Mouse (Mus musculus): Measurements from ENCODE around the gene Pdrg1. TPM values are rescaled to one million over a fixed set of nuclear protein-coding genes. Genes with fewer than 3 reads are reported as not detected.
A peak's percentile ranks its signal among the peaks of the same experiment; 100 is the strongest.

Gene Pdrg1
- 192 and 206 TPM in 2 replicates for polyA plus RNA-seq (2015; fragmentation: Nextera tagmentation; extraction: Ambion mirVana)

DNA sequence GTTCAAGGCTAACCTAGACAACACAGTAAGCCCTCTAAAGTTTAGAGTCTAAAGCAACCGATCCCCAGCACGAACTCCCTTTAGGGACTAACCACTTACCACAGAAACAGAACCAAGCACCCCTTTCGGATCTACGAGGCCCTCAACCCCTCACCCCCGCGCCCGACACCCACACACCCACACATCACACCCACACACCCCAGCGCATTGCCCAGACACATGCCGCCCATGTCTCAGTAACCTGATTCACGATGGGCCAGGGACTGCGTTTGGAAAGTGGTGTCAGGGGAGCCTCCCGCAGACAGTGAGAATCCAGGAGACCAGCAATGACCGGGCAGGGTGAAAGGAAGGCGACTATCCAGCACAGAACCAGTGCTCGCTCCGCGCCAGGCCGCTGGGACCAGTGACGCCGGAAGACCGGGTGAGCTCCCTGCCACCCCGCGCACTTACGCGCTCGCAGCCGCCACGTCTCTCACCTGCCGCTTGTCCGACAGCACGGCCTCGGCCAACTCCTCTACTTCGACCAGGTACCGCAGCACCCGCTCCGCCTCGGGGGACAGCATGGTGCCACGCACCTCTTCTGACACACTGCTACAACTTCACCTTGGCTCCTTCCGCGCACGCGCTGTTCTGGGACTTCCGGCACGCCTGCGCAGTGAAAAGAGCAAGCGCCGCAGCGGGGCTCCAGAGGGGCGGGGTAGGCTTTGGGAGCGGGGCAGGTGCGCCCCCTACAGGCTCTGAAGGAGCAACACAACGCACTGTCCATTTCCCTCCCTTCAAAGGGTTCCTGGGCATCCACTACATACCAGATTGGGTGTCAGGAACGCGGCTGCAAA, at the start of gene Pdrg1:
TSS of gene Pdrg1 (minus strand) at position 670 of the 836 bp plus-strand sequence.
- 1% methylated on average over 50 of the region's 54 CpGs for WGBS
- Histone ChIP-seq H3K36me3 (peaks cover 36% of the 10 kb centered on the region), H3K27ac (replicated peaks) (peak within 1 kb of the TSS; percentile 69), H3K4me3 (peak within 1 kb of the TSS; percentile 90), H3K27me3 (peaks cover 10% of the 10 kb centered on the region; the same call in 1 of the 2 replicates), H3K4me2 (peak within 1 kb of the TSS; percentile 89), H3K9me3 (no peaks in the 10 kb centered on the region), H3K9ac (peak within 1 kb of the TSS; percentile 94), H3K4me1 (replicated peaks) (peaks cover 23% of the 10 kb centered on the region)
- peak; percentile 95 for ATAC-seq (ENCODE audit: low read depth)

DNA sequence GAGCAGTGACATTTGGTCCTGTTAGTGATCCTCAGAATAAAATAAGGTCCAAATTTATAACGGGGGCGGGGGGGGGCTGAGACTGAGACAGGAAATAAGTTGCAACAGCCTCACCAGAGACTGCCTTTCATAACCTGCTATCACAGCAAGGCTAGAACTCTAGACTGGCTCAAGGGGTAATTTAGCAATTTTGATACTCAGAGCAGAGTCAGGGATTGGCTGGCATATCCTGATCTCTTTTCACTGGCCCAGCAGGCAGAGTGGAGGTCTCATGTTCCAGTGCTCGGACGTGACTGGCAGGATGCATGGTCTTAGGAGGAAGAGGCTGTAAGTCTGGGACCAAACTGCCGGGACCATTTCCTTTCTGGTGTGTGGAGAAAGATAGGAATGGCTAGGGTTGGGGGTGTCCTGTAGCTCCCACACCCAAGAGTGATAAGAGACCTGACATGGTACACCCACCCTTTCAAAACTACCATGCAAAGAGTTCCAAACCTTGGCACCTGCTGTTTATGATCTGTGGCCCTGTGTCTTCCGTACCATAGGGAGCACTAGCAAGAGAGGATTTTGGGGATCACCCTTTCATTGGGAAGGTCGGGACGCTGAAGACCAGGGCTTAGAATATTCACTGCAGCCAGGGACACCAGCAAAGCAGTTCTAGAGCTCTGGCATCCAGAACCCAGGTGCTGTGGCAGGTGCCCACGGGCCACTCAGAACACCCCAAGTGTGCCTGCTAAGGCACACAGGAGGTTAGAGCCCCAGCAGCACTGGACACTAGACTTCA, 49.2 kb upstream of the Pdrg1 start:
- H3K27ac ChIP-seq (replicated peaks): no peak overlapping the region
- 0 out of 2 replicates have a peak, but pooled peaks have one; percentile 36 for ATAC-seq (ENCODE audit: low read depth)
- H3K36me3 ChIP-seq: no peaks in the 10 kb centered on the region
- H3K4me3 ChIP-seq: no peak overlapping the region
- WGBS: 74% methylated on average over 9 of the region's 9 CpGs
- no peaks in the 10 kb centered on the region for H3K9me3 ChIP-seq
- peaks cover 26% of the 10 kb centered on the region for H3K27me3 ChIP-seq
- no peak overlapping the region for H3K9ac ChIP-seq
- no peaks in the 10 kb centered on the region for H3K4me1 ChIP-seq (replicated peaks)
- no peak overlapping the region for H3K4me2 ChIP-seq

DNA sequence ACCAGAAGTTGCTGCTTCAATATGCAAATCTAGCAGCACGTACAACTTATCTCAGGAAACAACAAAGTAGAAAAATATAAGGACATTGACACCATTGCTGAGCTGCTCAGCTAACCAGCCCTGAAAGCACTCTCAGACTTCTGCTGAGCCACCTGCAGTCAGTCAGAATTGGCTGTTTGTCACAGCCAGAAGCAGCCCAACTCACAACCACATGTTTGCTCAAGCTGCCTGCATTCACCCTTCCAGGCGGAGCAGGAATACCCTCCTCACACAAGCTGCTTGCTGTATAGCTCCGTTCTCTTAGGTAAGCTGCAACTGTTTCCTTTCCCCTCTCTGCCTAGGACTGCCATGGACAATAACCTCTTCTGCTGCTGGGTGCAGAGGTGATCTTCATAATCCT, 48.2 kb upstream of the Pdrg1 start:
- Histone ChIP-seq H3K27me3 (peaks cover 19% of the 10 kb centered on the region), H3K9ac (no peak overlapping the region), H3K9me3 (no peaks in the 10 kb centered on the region), H3K27ac (replicated peaks) (peak overlapping the region; percentile 46; the same call in 1 of the 2 replicates), H3K4me2 (no peak overlapping the region), H3K4me1 (replicated peaks) (no peaks in the 10 kb centered on the region), H3K4me3 (no peak overlapping the region), H3K36me3 (no peaks in the 10 kb centered on the region)
- ATAC-seq (ENCODE audit: low read depth): no peak
- 51% methylated on average over 3 of the region's 3 CpGs for WGBS

DNA sequence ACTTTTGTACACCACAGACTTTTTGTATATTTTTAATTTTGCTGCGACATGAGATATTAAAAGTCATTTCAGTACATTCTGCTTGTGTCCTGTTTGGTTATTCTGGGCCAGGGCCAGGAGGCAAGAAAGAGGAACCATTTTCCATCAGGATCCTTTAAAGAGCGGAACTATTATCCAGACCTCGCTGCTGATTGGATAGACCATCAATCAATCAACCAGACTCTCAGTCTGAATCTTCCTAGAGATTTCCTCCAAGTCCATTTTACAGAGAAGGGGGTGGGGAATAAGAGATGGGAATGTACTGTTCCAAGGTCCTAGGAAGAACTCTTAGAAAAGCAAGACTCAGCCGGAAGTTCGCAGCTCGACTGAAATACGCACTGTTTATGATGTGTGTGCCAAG, 45.0 kb upstream of the Pdrg1 start:
- Histone ChIP-seq H3K36me3 (peaks cover 2% of the 10 kb centered on the region; the same call in 1 of the 2 replicates), H3K4me3 (no peak overlapping the region), H3K4me1 (replicated peaks) (no peaks in the 10 kb centered on the region), H3K9ac (no peak overlapping the region), H3K4me2 (no peak overlapping the region), H3K27me3 (no peaks in the 10 kb centered on the region; the same call in 1 of the 2 replicates), H3K9me3 (no peaks in the 10 kb centered on the region), H3K27ac (replicated peaks) (no peak overlapping the region)
- no peak for ATAC-seq (ENCODE audit: low read depth)
- WGBS: 89% methylated on average over 7 of the region's 7 CpGs

DNA sequence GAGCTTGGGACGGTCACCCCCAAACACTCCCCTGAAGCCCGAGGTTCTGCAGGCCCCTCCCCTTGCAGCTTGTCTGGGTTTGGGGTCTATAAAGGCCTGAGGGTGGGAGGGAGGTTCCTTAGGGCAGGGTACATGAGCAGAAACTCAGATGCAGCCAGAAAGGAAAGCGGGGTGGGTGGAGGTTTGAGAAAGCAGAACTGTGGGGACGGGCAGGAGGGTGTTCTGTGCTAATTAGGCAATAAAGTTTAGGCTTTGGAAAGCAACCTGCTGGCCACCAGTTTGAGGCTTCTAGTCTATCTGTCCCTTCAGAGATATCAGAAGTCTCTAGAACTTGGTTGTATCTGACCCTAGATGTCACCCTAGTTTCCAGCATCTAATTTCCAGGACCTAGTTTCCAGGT, 43.1 kb upstream of the Pdrg1 start:
- ATAC-seq (ENCODE audit: low read depth): no peak
- H3K4me2 ChIP-seq: no peak overlapping the region
- no peak overlapping the region for H3K9ac ChIP-seq
- 55% methylated on average over 4 of the region's 4 CpGs for WGBS
- no peak overlapping the region for H3K4me3 ChIP-seq
- peaks cover 16% of the 10 kb centered on the region for H3K36me3 ChIP-seq
- H3K27ac ChIP-seq (replicated peaks): no peak overlapping the region
- peaks cover under 1% of the 10 kb centered on the region; the same call in 1 of the 2 replicates for H3K27me3 ChIP-seq
- no peaks in the 10 kb centered on the region for H3K4me1 ChIP-seq (replicated peaks)
- no peaks in the 10 kb centered on the region for H3K9me3 ChIP-seq

DNA sequence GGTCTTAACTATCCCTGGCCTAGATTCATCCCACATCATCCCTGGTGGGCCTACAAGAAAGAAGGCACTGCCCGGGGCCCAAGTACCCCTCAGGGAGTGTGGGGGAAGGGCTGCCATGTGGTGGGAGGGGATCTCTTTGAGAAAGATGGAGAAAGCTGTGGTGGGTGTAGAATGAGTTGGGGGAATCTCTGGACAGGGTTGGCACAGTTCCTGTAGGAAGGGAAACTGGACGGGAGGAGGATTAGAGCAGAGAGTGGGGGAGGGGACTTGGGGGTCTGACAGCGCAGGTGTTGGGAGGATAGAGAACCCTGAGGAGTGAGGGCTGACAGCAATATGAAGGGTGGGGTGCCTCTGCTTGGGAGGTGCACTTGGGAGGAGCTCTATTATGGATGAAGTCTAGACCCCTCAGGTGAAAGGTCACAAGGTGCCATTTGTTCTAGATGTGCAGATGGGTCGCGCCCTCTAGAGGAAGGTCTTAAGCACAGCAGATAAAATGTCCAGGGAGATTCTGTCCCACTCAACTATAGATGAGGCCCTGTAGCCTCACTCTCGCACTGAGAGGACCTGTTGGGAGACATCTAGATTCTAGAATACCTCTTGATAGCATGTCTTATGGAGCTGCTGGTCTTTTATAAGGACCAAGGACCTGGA, 40.2 kb upstream of the Pdrg1 start:
- Histone ChIP-seq H3K27me3 (peaks cover 30% of the 10 kb centered on the region), H3K36me3 (peaks cover 16% of the 10 kb centered on the region), H3K9ac (no peak overlapping the region), H3K4me3 (no peak overlapping the region), H3K27ac (replicated peaks) (no peak overlapping the region), H3K4me2 (no peak overlapping the region), H3K4me1 (replicated peaks) (peaks cover 9% of the 10 kb centered on the region; the same call in 1 of the 2 replicates), H3K9me3 (no peaks in the 10 kb centered on the region)
- no peak for ATAC-seq (ENCODE audit: low read depth)
- 56% methylated on average over 6 of the region's 6 CpGs for WGBS

DNA sequence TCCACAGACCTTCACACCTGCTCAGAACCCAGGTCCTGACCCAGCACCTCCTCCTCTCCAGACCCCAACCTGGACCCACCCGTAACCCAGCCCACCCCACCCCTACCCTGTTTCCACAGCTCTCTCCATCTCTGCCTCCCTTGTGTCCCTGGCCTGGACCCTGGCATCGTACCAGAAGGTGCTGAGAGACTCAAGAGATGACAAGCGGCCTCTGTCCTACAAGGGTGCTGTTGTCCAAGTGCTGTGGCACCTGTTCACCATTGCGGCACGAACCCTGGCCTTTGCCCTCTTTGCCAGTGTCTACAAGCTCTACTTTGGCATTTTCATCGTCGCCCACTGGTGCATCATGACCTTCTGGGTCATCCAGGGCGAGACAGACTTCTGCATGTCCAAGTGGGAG, 38.7 kb upstream of the Pdrg1 start:
- peaks cover 30% of the 10 kb centered on the region for H3K27me3 ChIP-seq
- no peak overlapping the region for H3K27ac ChIP-seq (replicated peaks)
- WGBS: 91% methylated on average over 8 of the region's 8 CpGs
- H3K4me1 ChIP-seq (replicated peaks): peaks cover 20% of the 10 kb centered on the region
- no peak overlapping the region for H3K4me3 ChIP-seq
- no peak overlapping the region for H3K4me2 ChIP-seq
- peaks cover 16% of the 10 kb centered on the region for H3K36me3 ChIP-seq
- H3K9ac ChIP-seq: no peak overlapping the region
- no peak for ATAC-seq (ENCODE audit: low read depth)
- no peaks in the 10 kb centered on the region for H3K9me3 ChIP-seq

DNA sequence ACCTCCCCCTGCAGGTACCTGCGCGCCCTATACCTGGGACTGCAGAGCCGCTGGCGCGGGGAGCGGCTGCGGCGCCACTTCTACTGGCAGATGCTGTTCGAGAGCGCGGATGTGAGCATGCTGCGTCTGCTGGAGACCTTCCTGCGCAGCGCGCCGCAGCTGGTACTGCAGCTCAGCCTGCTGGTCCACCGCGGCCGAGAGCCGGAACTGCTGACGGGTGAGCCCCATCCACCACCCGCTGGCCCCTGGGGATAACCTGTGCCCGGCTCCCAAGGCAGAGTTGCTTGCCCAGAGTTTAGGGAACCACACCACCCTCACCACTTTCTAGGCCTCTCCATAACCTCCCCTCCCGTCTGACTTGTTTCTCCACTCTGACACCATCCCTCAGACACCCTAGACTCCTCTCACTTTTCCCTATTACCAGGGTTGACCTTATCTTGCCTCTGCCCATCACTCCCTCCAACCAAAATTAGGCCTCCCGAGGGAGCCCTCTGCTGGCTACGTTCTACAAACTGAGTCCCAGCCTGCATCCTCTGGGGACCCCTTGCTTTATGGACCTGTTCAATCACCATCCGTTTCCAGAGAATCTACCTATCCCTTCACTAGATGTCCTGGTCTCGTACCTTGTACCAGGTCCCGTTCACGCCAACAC, 37.6 kb upstream of the Pdrg1 start:
- H3K4me3 ChIP-seq: no peak overlapping the region
- peaks cover 30% of the 10 kb centered on the region for H3K27me3 ChIP-seq
- no peak overlapping the region for H3K4me2 ChIP-seq
- H3K27ac ChIP-seq (replicated peaks): no peak overlapping the region
- peak overlapping the region; percentile 41; the same call in 1 of the 2 replicates for H3K9ac ChIP-seq
- 8% methylated on average over 30 of the region's 30 CpGs for WGBS
- peaks cover 31% of the 10 kb centered on the region for H3K4me1 ChIP-seq (replicated peaks)
- no peaks in the 10 kb centered on the region for H3K9me3 ChIP-seq
- H3K36me3 ChIP-seq: peaks cover 16% of the 10 kb centered on the region
- ATAC-seq (ENCODE audit: low read depth): no peak

DNA sequence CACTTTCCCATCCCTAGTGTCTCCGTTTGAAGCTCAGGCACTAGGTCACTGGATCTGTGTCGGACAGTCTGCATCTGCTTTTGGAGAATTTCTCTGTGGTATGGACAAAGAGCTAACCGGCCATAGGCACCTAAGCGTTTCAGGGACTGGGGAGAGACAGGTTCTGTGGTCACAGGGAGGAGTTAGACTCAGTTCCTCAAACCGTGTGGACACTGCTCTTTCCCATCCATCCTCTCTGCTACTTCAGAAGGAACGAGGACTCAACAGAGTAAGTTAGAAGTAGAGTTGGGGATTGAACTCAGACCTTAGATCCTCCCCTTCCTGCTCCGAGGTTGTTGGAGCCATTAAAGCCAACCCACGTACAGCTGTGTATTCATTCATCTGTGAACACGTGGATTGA, 36.3 kb upstream of the Pdrg1 start:
- H3K9me3 ChIP-seq: no peaks in the 10 kb centered on the region
- no peak overlapping the region for H3K27ac ChIP-seq (replicated peaks)
- H3K4me3 ChIP-seq: no peak overlapping the region
- 80% methylated on average over 9 of the region's 9 CpGs for WGBS
- H3K27me3 ChIP-seq: peaks cover 30% of the 10 kb centered on the region
- H3K4me2 ChIP-seq: no peak overlapping the region
- H3K4me1 ChIP-seq (replicated peaks): peaks cover 37% of the 10 kb centered on the region
- no peak for ATAC-seq (ENCODE audit: low read depth)
- no peak overlapping the region for H3K9ac ChIP-seq
- peaks cover 16% of the 10 kb centered on the region for H3K36me3 ChIP-seq

DNA sequence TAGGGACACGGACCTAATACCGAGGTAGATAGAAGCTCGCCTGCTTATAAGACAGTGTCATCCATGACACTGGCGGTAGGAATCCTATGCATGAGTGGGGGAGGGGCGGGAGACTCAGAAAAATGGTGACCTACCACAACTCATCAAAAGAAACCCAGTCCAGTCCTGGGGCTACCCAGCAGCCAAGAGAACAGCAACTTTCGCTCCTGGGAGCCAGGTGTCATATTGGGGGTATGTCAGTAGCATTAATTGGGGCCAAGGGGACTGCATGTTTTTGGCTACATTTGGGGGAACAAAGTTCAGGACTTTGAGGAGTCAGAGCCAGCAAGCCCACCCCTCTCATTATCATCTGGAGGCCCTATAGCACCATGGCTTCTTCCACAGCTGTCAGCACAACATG, 35.9 kb upstream of the Pdrg1 start:
- H3K4me1 ChIP-seq (replicated peaks): peaks cover 41% of the 10 kb centered on the region
- no peak overlapping the region for H3K4me2 ChIP-seq
- H3K36me3 ChIP-seq: peaks cover 16% of the 10 kb centered on the region
- no peak overlapping the region for H3K4me3 ChIP-seq
- no peak overlapping the region for H3K27ac ChIP-seq (replicated peaks)
- peaks cover 30% of the 10 kb centered on the region for H3K27me3 ChIP-seq
- no peak for ATAC-seq (ENCODE audit: low read depth)
- WGBS: 93% methylated on average over 6 of the region's 6 CpGs
- no peaks in the 10 kb centered on the region for H3K9me3 ChIP-seq
- no peak overlapping the region for H3K9ac ChIP-seq

DNA sequence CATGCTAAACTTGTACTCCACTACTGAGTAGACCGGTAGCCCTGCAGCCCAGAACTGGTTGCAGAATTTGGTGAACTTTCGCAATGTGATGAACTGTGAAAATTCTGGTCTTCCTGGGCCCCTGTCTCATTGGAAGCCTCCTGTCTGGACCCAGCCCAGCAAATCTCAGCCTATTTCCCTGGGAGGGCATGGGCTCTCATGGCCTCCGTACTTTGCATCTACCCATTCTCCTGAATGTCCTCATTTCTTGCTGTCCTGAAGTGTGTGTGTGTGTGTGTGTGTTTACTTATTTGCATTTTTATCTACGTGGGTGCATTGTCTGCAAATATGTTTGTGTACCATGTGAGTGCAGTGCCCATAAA, 34.8 kb upstream of the Pdrg1 start:
- no peak for ATAC-seq (ENCODE audit: low read depth)
- no peak overlapping the region for H3K9ac ChIP-seq
- no peak overlapping the region for H3K4me3 ChIP-seq
- H3K36me3 ChIP-seq: peaks cover 12% of the 10 kb centered on the region
- H3K4me1 ChIP-seq (replicated peaks): peaks cover 48% of the 10 kb centered on the region
- WGBS: 91% methylated on average over 4 of the region's 4 CpGs
- H3K27me3 ChIP-seq: peaks cover 30% of the 10 kb centered on the region
- H3K9me3 ChIP-seq: no peaks in the 10 kb centered on the region
- H3K4me2 ChIP-seq: no peak overlapping the region
- H3K27ac ChIP-seq (replicated peaks): peak overlapping the region; percentile 68
